ENCODE assay signal across 8 mouse cellular contexts in the genomic region with DNA sequence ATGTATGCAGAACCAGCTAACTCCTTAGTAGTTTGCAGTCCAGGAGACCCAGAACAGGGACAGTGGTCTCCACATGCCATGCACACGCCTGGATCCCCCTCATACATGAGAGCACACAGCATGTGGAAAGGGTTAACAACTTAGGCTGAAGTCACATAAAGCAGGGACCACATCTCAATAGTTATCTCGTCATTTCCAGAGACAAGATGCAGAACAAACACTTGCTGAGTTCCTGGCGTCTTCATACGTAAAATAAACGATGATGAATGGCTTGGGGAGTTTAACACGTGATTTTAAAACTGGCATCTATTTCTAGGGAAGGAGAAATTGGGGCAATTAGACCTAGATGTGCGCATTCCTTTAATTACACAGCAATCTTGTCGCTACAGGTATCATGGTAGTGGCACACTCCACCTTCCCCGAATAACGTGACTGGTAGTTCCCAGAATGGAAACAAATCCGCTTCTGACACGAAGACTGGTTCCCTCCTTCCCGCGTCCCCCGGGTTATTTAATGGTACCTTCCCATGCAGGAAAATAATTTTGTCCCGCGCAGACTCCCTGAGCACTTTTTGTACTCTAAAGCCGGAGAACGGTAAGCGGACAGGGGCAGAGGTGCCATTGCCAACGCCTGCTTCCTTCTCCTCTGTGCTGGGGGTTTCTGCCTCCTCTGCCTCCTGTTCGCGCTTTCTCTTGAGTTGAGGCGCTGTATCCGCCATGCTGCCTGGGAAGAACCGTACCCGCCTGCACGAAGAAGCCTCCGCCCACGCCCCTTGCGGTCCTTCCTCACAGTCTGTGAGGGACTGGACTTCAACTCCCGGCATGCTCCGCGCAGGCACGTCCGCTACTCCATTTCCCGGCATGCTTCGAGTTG. TPM values are rescaled to one million over a fixed set of nuclear protein-coding genes. Genes with fewer than 3 reads are reported as not detected.
DNase-seq lines count a peak whose midpoint lies in the region; ATAC-seq and TF ChIP-seq lines count a peak whose summit lies in the region.

A gene (minus strand): TSS at position 811 of the 873 bp plus-strand sequence.

- no peaks in the 10 kb centered on the region for H3K9me3 ChIP-seq in embryonic facial prominence, embryonic 14.5 days (ENCODE audit: control insufficient read depth, low read length)
- H3K9me3 ChIP-seq in limb, embryonic 13.5 days = no peaks in the 10 kb centered on the region
- H3K9me3 ChIP-seq in midbrain, embryonic 16.5 days (replicated peaks; ENCODE audit: control insufficient read depth, low read length, poor library complexity, severe bottlenecking) = no peaks in the 10 kb centered on the region

- H3K9ac ChIP-seq in embryonic facial prominence, embryonic 14.5 days (ENCODE audit: low read depth, low read length) = peak within 1 kb of the TSS; percentile 64
- H3K9ac ChIP-seq in heart, adult 2 months (ENCODE audit: low read depth, low read length) = peak within 1 kb of the TSS; percentile 77
- peak within 1 kb of the TSS; percentile 72 for H3K9ac ChIP-seq in limb, embryonic 13.5 days
- H3K9ac ChIP-seq in midbrain, embryonic 16.5 days (ENCODE audit: low read depth, low read length) = peak within 1 kb of the TSS; percentile 68

- peak within 1 kb of the TSS; percentile 85 for H3K4me2 ChIP-seq in embryonic facial prominence, embryonic 14.5 days (ENCODE audit: low read depth, low read length)
- H3K4me2 ChIP-seq in limb, embryonic 13.5 days (replicated peaks) = peak within 1 kb of the TSS; percentile 81
- H3K4me2 ChIP-seq in midbrain, embryonic 16.5 days (ENCODE audit: low read length) = peak within 1 kb of the TSS; percentile 93

- peak; percentile 80 for TF ChIP-seq POLR2A in heart, adult 2 months (IDR thresholded peaks at IDR 0.05; ENCODE audit: insufficient read depth, low read depth, low read length)

- H3K27ac ChIP-seq in embryonic facial prominence, embryonic 14.5 days (replicated peaks; ENCODE audit: low read depth, low read length) = peak within 1 kb of the TSS; percentile 82
- H3K27ac ChIP-seq in heart, adult 2 months = peak within 1 kb of the TSS; percentile 93
- peak within 1 kb of the TSS; percentile 85 for H3K27ac ChIP-seq in limb, embryonic 13.5 days
- peak within 1 kb of the TSS; percentile 93 for H3K27ac ChIP-seq in midbrain, embryonic 16.5 days (ENCODE audit: low read length)

- peak within 1 kb of the TSS; percentile 57 for H3K4me3 ChIP-seq in embryonic facial prominence, embryonic 14.5 days (ENCODE audit: low read depth, low read length)
- peak within 1 kb of the TSS; percentile 71 for H3K4me3 ChIP-seq in heart, adult 2 months
- H3K4me3 ChIP-seq in limb, embryonic 13.5 days = peak within 1 kb of the TSS; percentile 66
- peak within 1 kb of the TSS; percentile 54 for H3K4me3 ChIP-seq in midbrain, embryonic 16.5 days (ENCODE audit: low read depth, low read length)

- no peaks in the 10 kb centered on the region for H3K27me3 ChIP-seq in embryonic facial prominence, embryonic 14.5 days (replicated peaks; ENCODE audit: control insufficient read depth, insufficient read depth, low read length)
- H3K27me3 ChIP-seq in heart, adult 2 months (ENCODE audit: control insufficient read depth, insufficient read depth, low read length) = no peaks in the 10 kb centered on the region
- no peaks in the 10 kb centered on the region for H3K27me3 ChIP-seq in limb, embryonic 13.5 days
- H3K27me3 ChIP-seq in midbrain, embryonic 16.5 days (ENCODE audit: control insufficient read depth, insufficient read depth, low read depth, low read length) = no peaks in the 10 kb centered on the region

- no peaks in the 10 kb centered on the region for H3K79me2 ChIP-seq in heart, adult 2 months (replicated peaks; ENCODE audit: control insufficient read depth, insufficient read depth, low read length)

- peak; percentile 86 for DNase-seq in 3T3-L1 (ENCODE audit: low read depth, low spot score)
- DNase-seq in adrenal gland, postnatal 4 days (ENCODE audit: low spot score in 2 of 2) = peak; percentile 77 to 81
- DNase-seq in embryonic facial prominence, embryonic 14.5 days (ENCODE audit: low spot score) = peak; percentile 98
- DNase-seq in heart, adult 2 months = peak; percentile 93 to 96
- DNase-seq in kidney, adult 8-10 months = peak; percentile 93
- peak; percentile 88 to 99 for DNase-seq in spleen, postnatal 10 days (ENCODE audit: low spot score in 2 of 2)

- intact Hi-C loops in heart, adult 2 months (cut with DNase I) = loop anchor here (2.0 to 5.0 kb wide), 2 partner anchors 23 to 37 kb away; a partner anchor contains a TSS

- no peaks in the 10 kb centered on the region for H3K36me3 ChIP-seq in embryonic facial prominence, embryonic 14.5 days (ENCODE audit: control insufficient read depth, insufficient read depth, low read length)
- H3K36me3 ChIP-seq in heart, adult 2 months (ENCODE audit: control insufficient read depth, insufficient read depth, low read length) = no peaks in the 10 kb centered on the region
- peaks cover 6% of the 10 kb centered on the region for H3K36me3 ChIP-seq in limb, embryonic 13.5 days
- no peaks in the 10 kb centered on the region for H3K36me3 ChIP-seq in midbrain, embryonic 16.5 days (ENCODE audit: control insufficient read depth, insufficient read depth, low read length)

- peak; percentile 46 for TF ChIP-seq CTCF in heart, adult 2 months (IDR thresholded peaks at IDR 0.05)

- peaks cover 9% of the 10 kb centered on the region for H3K4me1 ChIP-seq in embryonic facial prominence, embryonic 14.5 days (ENCODE audit: control insufficient read depth, insufficient read depth, low read length)
- peaks cover 3% of the 10 kb centered on the region for H3K4me1 ChIP-seq in heart, adult 2 months (ENCODE audit: control insufficient read depth, insufficient read depth, low read length)
- H3K4me1 ChIP-seq in limb, embryonic 13.5 days = peaks cover 15% of the 10 kb centered on the region
- H3K4me1 ChIP-seq in midbrain, embryonic 16.5 days (ENCODE audit: control insufficient read depth, insufficient read depth, low read length) = peaks cover 12% of the 10 kb centered on the region

- TF ChIP-seq EP300 in heart, adult 2 months (IDR thresholded peaks at IDR 0.05; ENCODE audit: insufficient read depth, low read depth, low read length) = no peak; the same call in none of the 2 replicates

- WGBS in embryonic facial prominence, embryonic 14.5 days = under 1% methylated on average over 38 of the region's 38 CpGs
- under 1% methylated on average over 38 of the region's 38 CpGs for WGBS in heart, adult 2 months
- WGBS in limb, embryonic 13.5 days = under 1% methylated on average over 38 of the region's 38 CpGs
- WGBS in midbrain, embryonic 16.5 days = 0% methylated on average over 38 of the region's 38 CpGs

- ATAC-seq in embryonic facial prominence, embryonic 14.5 days (ENCODE audit: low read depth) = peak; percentile 98
- ATAC-seq in limb, embryonic 13.5 days (ENCODE audit: low FRiP score, low read depth) = peak; percentile 97
- ATAC-seq in midbrain, embryonic 16.5 days = peak; percentile 98

RNA-seq across cellular contexts. Expression of the gene that starts here (rescaled TPM):
- 10 to 100 TPM; 34.9 to 35.8 TPM for total RNA-seq in adrenal gland, postnatal 4 days (2021)
- 59.3 and 68.7 TPM in 2 replicates for polyA plus RNA-seq in embryonic facial prominence, embryonic 14.5 days (2014; fragmentation: Nextera tagmentation; extraction: Ambion mirVana)
- total RNA-seq in heart, adult 2 months (2021) = 10 to 100 TPM; 14.4 to 15.1 TPM
- 21.3 and 25.5 TPM in 2 replicates for polyA plus RNA-seq in heart, adult 2 months (2012; rRNA removed)
- 78.2 and 80.9 TPM in 2 replicates for polyA plus RNA-seq in limb, embryonic 13.5 days (2015; fragmentation: Nextera tagmentation; extraction: Ambion mirVana)
- polyA plus RNA-seq in midbrain, embryonic 16.5 days (2015; fragmentation: Nextera tagmentation; extraction: Ambion mirVana) = 73.4 and 79.2 TPM in 2 replicates

Comparison
In these comparisons a context has a peak if more than half of its experiments do, and no peak if none do; other contexts are left out.
1. Peak in every context shown above with its lines: DNase-seq, ATAC-seq, H3K4me3 ChIP-seq and H3K27ac ChIP-seq.